25 mouse cellular contexts compared by ENCODE assay signal in genomic region chr3:115515645-115516044, GRCm38 (mm10).
"Had no signal": no experiment of that assay in that cellular context is flagged by ENCODE, and none has a peak within 500 bp of the region (broad histone marks: within the 10 kb centered on the region; RNA-seq: fewer than 3 reads in every experiment).

No protein-coding gene starts in this region.

- H3K4me1 ChIP-seq: heart, embryonic 13.5 days; heart, embryonic 15.5 days; hindbrain, embryonic 13.5 days; hindbrain, embryonic 15.5 days; kidney, embryonic 15.5 days; limb, embryonic 13.5 days; limb, embryonic 15.5 days; liver, embryonic 12.5 days had no signal

- H3K9me3 ChIP-seq: heart, embryonic 13.5 days; heart, embryonic 15.5 days; hindbrain, embryonic 13.5 days; hindbrain, embryonic 15.5 days; kidney, embryonic 15.5 days; limb, embryonic 13.5 days; limb, embryonic 15.5 days; liver, embryonic 12.5 days had no signal

- H3K27ac ChIP-seq: heart, adult 2 months; heart, embryonic 13.5 days; heart, embryonic 15.5 days; hindbrain, embryonic 13.5 days; hindbrain, embryonic 15.5 days; hindbrain, postnatal 0 days; kidney, embryonic 15.5 days; kidney, postnatal 0 days; limb, embryonic 13.5 days; limb, embryonic 15.5 days; liver, embryonic 12.5 days; liver, embryonic 14.5 days had no signal

- DNase-seq: gastrocnemius, postnatal 14 days; gastrocnemius, postnatal 36 days; heart, adult 11 months; heart, adult 2 months; heart, postnatal 14 days; heart, postnatal 36 days; kidney, adult 11 months; kidney, adult 2 months; kidney, adult 9 months; kidney, postnatal 14 days; kidney, postnatal 36 days; left cerebral cortex, postnatal 4 days had no signal

- H3K36me3 ChIP-seq: heart, embryonic 13.5 days; heart, embryonic 15.5 days; hindbrain, embryonic 13.5 days; hindbrain, embryonic 15.5 days; kidney, embryonic 15.5 days; limb, embryonic 13.5 days; limb, embryonic 15.5 days; liver, embryonic 12.5 days had no signal

- H3K27me3 ChIP-seq: heart, embryonic 13.5 days; heart, embryonic 15.5 days; hindbrain, embryonic 13.5 days; hindbrain, embryonic 15.5 days; kidney, embryonic 15.5 days; limb, embryonic 13.5 days; limb, embryonic 15.5 days; liver, embryonic 12.5 days had no signal

- H3K9ac ChIP-seq: heart, embryonic 13.5 days; heart, embryonic 15.5 days; hindbrain, embryonic 13.5 days; hindbrain, embryonic 15.5 days; kidney, embryonic 15.5 days; limb, embryonic 13.5 days; limb, embryonic 15.5 days; liver, embryonic 12.5 days; liver, embryonic 14.5 days had no signal

- H3K4me3 ChIP-seq: heart, adult 2 months; heart, embryonic 13.5 days; heart, embryonic 15.5 days; hindbrain, embryonic 13.5 days; hindbrain, embryonic 15.5 days; kidney, embryonic 15.5 days; limb, embryonic 13.5 days; limb, embryonic 15.5 days; liver, embryonic 12.5 days had no signal

- H3K4me2 ChIP-seq: heart, embryonic 11.5 days; heart, embryonic 13.5 days; heart, embryonic 15.5 days; hindbrain, embryonic 13.5 days; hindbrain, embryonic 15.5 days; kidney, embryonic 15.5 days; limb, embryonic 13.5 days; limb, embryonic 15.5 days; liver, embryonic 12.5 days had no signal

- ATAC-seq: hindbrain, postnatal 0 days; intestine, embryonic 16.5 days; liver, embryonic 12.5 days had no signal
